Mouse (Mus musculus) liver, adult 2 months (tissue): ENCODE data around the gene Fcgr4.

ENCODE experiments used
- CTCF ChIP-seq: fragments of 200-500 bp; IDR thresholded peaks from 2 replicates; pipeline ENCODE4 v1.5.1; 2011; ENCODE audit warnings: low read depth, low read length, control low read depth
- POLR2A ChIP-seq: fragments of 200-500 bp; IDR thresholded peaks from 2 replicates; pipeline ENCODE4 v1.6.1; 2011; ENCODE audit warnings: low read length, control low read depth; ENCODE audit not compliant: insufficient read depth; ENCODE audit errors: extremely low read depth

DNA sequence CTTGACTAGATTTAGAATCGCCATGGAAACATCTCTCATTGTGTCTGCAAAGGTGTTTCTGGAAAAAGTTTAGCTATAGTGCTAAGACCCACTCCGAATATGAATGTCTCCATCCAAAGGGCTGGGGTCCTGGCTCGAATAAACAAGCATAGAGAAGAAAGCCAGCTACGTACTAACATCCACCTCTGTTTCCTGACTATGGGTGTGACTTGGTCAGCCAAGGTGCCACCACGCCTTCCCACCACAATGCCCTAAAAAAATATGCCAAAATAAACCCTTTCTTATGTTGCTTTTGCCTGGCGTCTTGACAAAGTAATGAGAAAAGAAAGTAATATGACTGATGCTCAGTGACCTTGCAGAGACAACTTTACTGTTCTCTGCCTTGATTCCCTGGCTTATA is 46.2 kb upstream of the Fcgr4 start:
- TF ChIP-seq CTCF = no peak
- TF ChIP-seq POLR2A = no peak
